Mouse (Mus musculus): ENCODE data around the gene Olfr109.

- TF ChIP-seq CTCF (conservative IDR thresholded peaks at IDR 0.05 in 1 of 2, IDR thresholded peaks at IDR 0.05 in 1 of 2; ENCODE audit: low read depth in 2 of 2, low read length in 2 of 2) = no peak
- no peak for TF ChIP-seq TCF12 (IDR thresholded peaks at IDR 0.05; ENCODE audit: low read depth, low read length)
- no peak for TF ChIP-seq POLR2A (IDR thresholded peaks at IDR 0.05; ENCODE audit: low read depth, low read length)
- no peak for TF ChIP-seq GABPA (IDR thresholded peaks at IDR 0.05; ENCODE audit: insufficient replicate concordance, low read depth, low read length)
- no peak for TF ChIP-seq USF1 (IDR thresholded peaks at IDR 0.05; ENCODE audit: low read depth, low read length)
- TF ChIP-seq CHD2 (IDR thresholded peaks at IDR 0.05; ENCODE audit: low read length) = no peak
- TF ChIP-seq ELF1 (IDR thresholded peaks at IDR 0.05; ENCODE audit: low read depth, low read length) = no peak
- no peak for TF ChIP-seq UBTF (IDR thresholded peaks at IDR 0.05; ENCODE audit: low read depth, low read length)
- no peak for TF ChIP-seq ZNF384 (IDR thresholded peaks at IDR 0.05; ENCODE audit: low read depth, low read length)
- no peak for TF ChIP-seq BHLHE40 (IDR thresholded peaks at IDR 0.05; ENCODE audit: low read depth, low read length)
- no peak for TF ChIP-seq EP300 (IDR thresholded peaks at IDR 0.05; ENCODE audit: low read length)
- TF ChIP-seq POLR2AphosphoS2 (IDR thresholded peaks at IDR 0.05; ENCODE audit: low read depth, low read length) = no peak
- no peak for TF ChIP-seq JUND (conservative IDR thresholded peaks at IDR 0.05; ENCODE audit: low read depth, low read length)
- no peak for TF ChIP-seq MAZ (IDR thresholded peaks at IDR 0.05; ENCODE audit: low read depth, low read length)
Observed at GRCm38 (mm10) chr17:37483452-37483851, 24.7 kb downstream of the Olfr109 start, which contains the start of gene H2-M2.

Measured in CH12.LX (cell line).